Mouse (Mus musculus): ENCODE measurements around the gene Rfesd. TPM values are rescaled to one million over a fixed set of nuclear protein-coding genes. Genes with fewer than 3 reads are reported as not detected.

The Rfesd gene
- polyA plus RNA-seq, 1 experiment from 2014 or later = 20.8 TPM

GRCm38 (mm10) chr13:75966850-75967249 lies 51.7 kb downstream of the Rfesd start, which contains the start of gene Spata9:
Gene Spata9 (plus strand): TSS chr13:75967150.
- Histone ChIP-seq H3K36me3 (no peaks in the 10 kb centered on the region), H3K4me3 (no peak within 1 kb of the TSS), H3K4me1 (replicated peaks) (no peaks in the 10 kb centered on the region), H3K27ac (no peak within 1 kb of the TSS), H3K27me3 (ENCODE audit: insufficient read depth, poor library complexity, severe bottlenecking) (no peaks in the 10 kb centered on the region), H3K9me3 (peaks cover 3% of the 10 kb centered on the region; the same call in 1 of the 2 replicates)
- DNase-seq (ENCODE audit: low spot score) = no peak
- 73% methylated on average over 1 of the region's 1 CpGs for WGBS

GRCm38 (mm10) chr13:75955357-75955992 lies 63.0 kb downstream of the Rfesd start:
- 0 out of 2 replicates have a peak, but pooled peaks cover 5% of the 10 kb centered on the region for H3K9me3 ChIP-seq
- DNase-seq (ENCODE audit: low spot score) = no peak
- H3K27ac ChIP-seq = no peak overlapping the region

More at GRCm38 (mm10) chr13:75955357-75955992, 63.0 kb downstream of the Rfesd start:
- no peak overlapping the region for H3K4me3 ChIP-seq
- no peaks in the 10 kb centered on the region for H3K36me3 ChIP-seq
- no peaks in the 10 kb centered on the region for H3K27me3 ChIP-seq (ENCODE audit: insufficient read depth, poor library complexity, severe bottlenecking)
- H3K4me1 ChIP-seq (replicated peaks) = no peaks in the 10 kb centered on the region

Other genes with a start within 250 kb of the Rfesd start
- 38.4 and 39.9 TPM in 2 replicates for gene Glrx, start 178.9 kb downstream of the Rfesd start, polyA plus RNA-seq (2016; fragmentation: Nextera tagmentation; extraction: Ambion mirVana)
- 39.8 and 42.4 TPM in 2 replicates for gene Rhobtb3, start 74.8 kb downstream of the Rfesd start, polyA plus RNA-seq (2016; fragmentation: Nextera tagmentation; extraction: Ambion mirVana)
- gene Spata9, start 51.6 kb downstream of the Rfesd start, polyA plus RNA-seq (2016; fragmentation: Nextera tagmentation; extraction: Ambion mirVana) = 0.47 and 0.77 TPM in 2 replicates
- 0.39 and 0.50 TPM in 2 replicates for gene Gpr150, start 38.3 kb upstream of the Rfesd start, polyA plus RNA-seq (2016; fragmentation: Nextera tagmentation; extraction: Ambion mirVana)
- gene Arsk, start 79.9 kb upstream of the Rfesd start, polyA plus RNA-seq (2016; fragmentation: Nextera tagmentation; extraction: Ambion mirVana) = 4.2 and 4.9 TPM in 2 replicates
- gene Ttc37, start 80.0 kb upstream of the Rfesd start, polyA plus RNA-seq (2016; fragmentation: Nextera tagmentation; extraction: Ambion mirVana) = 10.7 and 12.4 TPM in 2 replicates